Mouse (Mus musculus) cerebellum, postnatal 10 days (tissue): ENCODE measurements around the gene Tmtc2.
A peak's percentile ranks its signal among the peaks of the same experiment; 100 is the strongest.

Experiments
- DNase-seq, 2 experiments: peaks; one replicate each; pipeline ENCODE4 v3.0.0; 2021; ENCODE audit warnings: mixed read lengths in 2 of 2

Gene Tmtc2

DNA sequence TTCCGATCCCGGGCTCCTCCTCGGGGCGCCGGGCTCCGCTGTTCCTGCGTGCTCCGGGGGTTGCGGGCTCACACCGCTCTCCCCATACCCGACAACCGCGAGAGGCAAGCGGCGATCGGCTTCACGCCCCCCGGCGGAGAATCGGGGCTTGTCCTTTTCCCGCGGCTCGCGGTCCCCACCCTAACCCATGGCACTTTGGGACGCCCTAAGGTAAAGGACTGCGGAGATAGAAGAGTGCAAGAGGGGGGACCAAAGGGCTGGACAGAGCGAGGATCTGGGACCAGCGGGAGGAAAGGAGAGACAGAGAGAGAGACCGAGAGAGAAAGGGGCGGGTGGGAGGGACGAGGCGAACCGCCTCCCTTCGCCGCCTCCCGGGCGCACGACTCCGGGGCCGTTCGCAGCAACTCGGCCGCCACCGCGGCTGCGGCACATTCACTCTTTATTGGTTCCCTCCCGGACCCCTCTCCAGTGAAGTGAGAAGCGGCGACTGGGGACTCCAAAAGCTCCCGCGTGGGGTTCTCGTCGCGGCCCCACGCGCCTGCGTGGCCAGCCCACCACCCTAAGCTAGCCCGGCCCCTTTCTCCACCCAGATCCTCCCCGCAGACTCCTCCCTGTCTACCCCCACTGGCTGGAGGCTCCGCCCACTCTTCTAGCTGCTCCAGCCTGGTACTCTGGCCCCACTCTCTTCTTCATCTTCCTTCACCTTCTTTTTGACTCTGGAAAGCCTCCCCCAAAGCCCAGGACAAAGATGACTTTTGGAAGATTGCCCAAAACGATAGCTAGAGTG is at the start of gene Tmtc2:
TSS of gene Tmtc2 (minus strand) at position 544 of the 787 bp plus-strand sequence.
- peak; percentile 95 to 97 for DNase-seq

DNA sequence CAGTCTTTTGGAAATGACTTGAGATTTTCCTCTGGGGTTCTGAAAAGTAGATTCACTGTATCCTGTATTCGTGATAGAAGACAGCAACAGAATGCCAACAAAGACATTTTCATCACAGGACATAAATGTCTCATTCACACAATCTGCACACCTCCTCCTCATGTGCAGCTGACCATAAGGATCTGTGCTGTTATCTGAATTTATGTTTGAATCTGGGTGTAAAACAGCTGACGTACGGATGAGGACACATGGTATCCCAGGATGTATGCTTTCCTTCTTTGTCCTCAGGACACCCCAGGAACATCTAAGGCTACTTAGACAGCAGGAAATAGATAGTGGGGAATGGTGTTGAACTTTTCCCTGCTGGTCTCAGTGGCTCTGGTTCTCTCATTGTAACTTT is 37.9 kb upstream of the Tmtc2 start:
- DNase-seq: no peak

DNA sequence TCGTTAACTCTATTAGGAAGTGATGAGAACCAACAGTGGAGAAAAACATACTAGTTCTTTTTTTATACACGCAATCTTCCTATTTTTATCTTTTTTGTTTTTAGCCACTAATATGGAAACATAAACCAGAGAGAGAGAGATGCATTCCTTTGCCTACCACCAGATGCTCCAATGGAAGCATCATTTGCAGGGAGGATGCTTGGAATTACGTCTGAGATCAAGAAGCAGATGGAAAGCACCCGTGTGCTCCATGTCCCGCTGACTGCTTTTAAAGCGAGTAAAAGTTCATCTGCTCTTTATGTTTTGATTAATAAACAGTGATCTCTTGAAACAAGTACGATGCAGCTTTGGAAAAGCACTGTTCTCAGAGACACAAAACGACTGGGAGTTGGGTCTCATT is 24.6 kb upstream of the Tmtc2 start:
- DNase-seq: no peak

DNA sequence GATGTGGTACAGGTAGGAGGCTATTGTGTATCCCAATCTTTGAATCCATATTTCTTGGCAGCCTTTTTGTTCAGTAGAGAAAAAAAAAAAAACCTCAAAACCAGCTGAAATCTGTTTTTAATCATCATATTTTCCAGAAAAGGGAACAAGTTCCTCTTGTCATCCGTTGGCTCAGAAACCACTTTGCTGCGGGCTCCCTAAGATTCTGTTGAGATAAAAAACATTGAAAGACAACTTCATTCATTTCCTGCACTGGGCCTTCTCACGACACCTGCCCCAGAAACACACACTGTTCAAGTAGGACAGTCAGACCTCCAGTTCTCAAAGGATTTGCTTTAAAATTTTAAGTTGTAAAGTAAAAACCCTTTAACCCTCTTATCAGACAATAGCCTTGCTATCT is 23.0 kb upstream of the Tmtc2 start:
- no peak for DNase-seq

DNA sequence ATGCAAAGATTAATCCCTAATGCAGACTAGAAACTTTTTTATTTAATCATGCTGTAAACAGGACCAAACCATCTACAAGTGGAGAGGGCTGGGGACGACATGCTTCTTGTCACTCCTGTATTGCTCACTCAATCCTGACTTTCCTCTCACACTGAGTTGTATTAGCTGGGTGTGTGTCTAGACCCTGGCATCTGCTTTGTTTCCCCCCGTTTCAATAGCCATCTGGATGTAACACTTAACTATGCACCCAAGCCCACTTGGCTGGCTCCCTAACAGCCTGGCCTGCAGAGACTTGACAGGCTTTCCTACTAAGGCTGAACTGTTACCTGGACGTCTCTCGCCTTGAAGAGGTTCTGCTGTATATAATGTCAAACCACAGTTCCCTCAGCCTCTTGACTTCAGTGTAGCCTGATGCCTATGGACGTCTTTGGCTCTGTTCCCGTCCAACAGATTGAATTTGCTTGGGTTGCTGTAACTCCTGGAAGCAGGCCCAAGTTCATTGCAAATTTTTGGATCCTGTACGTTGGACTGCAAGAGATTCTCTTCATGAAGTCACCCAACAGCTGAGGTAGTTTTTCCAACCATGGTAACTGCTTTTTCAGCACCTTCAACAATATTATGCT is 21.3 kb upstream of the Tmtc2 start:
- peak; percentile 88 to 89 for DNase-seq

DNA sequence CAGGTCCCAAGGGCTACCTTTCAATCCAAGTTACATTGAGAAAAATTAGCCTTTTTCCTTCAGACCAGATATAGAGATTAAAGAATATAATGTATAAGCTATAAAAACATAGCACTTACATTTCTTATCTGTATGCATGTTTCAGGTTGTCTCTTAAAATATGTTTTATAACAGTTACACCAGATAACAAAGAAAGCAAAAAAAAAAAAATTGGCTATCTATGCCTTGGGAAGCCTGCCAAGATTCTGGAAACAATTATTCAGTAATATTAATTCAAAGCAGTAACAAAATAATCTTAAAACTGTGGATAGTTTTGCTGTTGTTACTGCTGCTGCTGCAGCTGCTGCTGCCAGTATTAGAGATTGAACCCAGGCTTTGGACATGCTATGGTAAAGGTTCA is 13.9 kb upstream of the Tmtc2 start:
- DNase-seq: no peak

DNA sequence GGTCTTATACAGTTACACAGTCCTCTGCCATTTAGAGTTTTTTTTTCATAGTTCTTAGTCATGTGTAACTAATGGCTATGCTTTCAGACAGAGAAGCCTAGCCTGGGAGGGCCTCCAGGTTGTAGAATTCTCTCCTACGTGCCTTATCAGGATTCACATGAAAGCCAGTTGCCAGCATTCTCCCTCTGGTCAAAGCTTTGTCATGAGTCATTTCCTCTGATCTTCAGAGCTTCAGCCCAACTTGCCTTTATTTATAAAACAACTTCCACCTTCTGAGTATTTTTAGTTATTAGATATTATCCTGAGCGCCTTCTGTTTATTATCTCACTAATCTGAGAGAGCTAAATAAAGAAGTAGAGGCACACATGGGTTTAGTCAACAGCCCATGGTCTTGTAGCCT is 5.1 kb upstream of the Tmtc2 start:
- DNase-seq: no peak

DNA sequence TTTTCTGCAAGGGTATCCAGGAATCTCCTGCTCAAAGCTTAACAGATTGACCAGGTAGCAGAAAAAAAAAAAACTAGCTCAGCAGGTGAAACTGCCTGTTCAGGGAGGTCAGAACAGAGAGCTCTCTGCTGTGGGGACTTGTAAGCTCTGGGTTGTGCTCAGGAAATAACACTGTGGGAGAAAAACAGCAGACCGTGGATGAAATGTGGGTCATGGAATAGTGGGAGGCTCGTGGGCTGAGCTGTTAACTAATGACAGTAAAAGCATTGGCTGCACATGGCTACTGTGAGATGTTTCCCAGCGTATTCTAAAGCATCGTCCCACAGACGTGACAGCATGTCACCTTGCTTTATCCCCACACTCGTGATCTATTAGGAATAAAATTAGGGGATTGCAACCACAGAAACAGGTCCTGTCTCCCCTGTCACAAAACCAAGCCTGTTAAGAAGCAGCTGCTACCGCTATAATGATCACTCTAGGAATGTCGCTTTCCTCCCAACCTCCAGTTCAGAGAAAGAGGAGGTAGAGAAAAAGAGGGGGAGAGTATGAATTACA is 4.1 kb upstream of the Tmtc2 start:
- DNase-seq: peak; percentile 58 to 62

DNA sequence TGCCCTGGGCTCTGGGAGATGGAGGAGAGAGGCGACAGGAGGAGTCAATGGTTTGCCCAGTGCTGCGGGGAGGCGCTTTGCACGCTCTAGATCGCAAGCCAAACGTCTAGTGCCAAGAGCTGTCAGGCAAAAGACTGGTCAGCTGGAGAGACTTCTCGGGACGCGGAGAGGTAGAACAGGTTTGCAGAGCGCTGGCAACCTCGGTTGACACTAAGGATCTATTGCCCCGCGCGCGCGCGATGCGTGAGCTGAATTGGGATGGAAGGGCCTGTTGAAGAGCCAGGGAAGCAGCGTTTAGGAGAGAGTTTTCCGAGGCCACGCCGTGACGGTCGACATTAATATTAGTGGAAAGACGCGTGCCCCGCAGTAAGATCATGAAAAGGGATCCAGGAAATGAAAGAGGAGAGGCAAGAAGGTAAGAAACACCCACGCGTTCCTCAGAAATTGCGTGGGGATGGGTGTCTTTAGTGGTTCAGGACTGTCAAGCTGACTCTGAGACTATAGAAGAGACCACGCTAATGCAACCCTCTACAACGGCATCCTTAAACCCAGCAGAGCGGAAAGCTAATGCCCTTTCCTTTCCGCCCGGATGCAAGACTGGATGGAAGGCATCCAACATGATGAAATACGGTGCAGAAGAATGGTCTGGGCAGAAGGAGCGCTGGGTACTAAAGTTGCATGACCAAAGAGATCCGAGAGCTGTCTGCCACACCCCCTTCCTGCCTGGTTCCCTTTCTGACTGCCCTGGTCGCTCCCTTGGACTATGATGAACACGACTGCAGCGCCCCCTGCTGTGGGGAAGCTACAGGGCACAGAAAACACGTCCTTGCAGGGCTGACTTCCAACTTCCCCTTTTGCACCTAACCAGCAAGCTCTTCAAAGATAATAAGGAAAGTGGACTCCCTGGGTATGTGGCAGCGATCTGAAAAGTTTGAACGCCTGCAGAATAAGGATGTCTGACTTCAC is 727 bp upstream of the Tmtc2 start:
- peak; percentile 98 to 99 for DNase-seq

DNA sequence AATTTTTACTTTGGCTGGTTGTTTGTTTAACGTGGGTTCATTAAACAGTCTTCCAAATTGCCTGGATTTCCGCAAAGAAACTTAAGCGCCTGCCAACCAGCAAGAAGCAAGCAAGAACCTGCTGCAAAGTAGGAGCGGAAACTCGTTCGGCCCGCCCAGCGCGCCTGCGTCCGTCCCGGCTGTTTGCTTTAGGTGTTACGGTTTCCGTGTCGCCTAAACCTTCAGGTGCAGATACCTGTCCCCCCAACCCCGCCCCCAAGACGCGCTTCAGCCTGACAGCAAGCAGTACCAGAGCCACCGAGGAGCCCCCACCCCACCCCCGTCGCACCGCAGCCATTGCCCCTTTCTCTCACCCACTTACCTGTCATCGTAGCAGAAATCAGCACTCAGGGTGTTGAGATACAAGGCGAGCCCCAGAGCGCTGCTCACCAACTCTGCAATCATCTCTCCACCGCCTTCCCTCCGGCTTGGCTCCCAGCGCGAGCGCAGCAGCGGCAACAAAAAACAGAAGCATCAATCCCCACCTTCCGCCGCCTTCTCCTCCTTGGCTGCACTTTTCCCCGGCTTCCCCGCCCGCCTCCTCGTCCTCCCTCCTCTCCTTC is 844 bp downstream of the Tmtc2 start:
- peak; percentile 74 to 78 for DNase-seq

DNA sequence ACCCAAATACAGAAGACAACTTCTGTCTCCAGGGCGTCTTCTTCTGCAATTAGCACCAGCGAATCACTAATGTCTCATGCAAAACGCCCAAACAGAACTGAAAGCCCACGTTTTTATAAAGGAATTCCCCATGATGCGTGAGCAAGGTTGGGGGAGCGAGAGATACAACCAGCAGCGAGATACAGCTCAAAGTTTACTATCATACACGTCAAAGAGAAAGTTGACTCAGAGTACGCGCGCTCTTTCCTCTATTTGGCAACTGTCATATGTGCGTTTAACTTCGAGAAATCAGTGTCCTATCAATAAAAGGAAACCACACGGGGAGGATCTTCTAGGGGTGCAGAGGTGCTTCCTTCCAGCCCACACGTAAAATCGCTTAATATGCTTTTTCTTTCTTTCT is 1.4 kb downstream of the Tmtc2 start:
- peak in 1 of 2 experiments; percentile 46 for DNase-seq

DNA sequence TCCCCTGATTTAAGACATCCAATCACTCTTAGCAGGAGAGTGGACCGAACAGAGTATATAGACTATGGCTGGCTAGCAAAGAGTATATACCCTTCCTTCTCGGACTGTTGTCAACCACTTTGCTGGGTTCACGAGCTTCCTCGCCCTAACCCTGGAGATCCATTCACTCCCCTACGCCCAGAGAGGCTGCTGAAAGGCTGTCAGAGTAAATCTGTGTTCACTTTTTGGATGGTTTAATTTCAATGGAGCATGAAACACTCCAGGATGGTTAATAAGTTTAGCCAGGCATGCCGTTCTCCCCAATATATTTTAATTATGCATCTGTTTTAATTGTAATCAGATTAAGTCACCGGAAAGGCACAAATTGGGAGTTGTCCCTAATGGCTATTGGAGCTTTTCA is 1.9 kb downstream of the Tmtc2 start:
- peak; percentile 53 to 56 for DNase-seq

DNA sequence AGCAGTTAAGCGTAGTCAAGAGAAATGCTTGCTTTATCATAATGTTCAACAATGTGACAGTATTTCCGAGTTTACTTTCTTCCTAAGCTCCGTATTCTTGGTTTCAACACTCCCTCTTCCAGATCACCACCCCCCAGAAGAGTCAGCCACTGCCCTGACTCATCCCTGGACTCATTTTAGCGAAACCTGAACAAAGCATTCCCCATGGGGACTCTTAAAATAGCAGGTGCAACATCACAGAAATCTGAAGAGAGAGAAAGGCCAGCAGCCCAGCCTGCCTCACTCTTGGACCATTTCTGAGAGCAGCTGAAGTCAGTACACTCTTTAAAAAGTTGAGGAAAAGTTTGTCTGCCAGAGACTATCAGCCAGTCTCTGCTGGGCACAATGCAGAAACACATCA is 2.4 kb downstream of the Tmtc2 start:
- peak in 1 of 2 experiments; percentile 41 for DNase-seq

DNA sequence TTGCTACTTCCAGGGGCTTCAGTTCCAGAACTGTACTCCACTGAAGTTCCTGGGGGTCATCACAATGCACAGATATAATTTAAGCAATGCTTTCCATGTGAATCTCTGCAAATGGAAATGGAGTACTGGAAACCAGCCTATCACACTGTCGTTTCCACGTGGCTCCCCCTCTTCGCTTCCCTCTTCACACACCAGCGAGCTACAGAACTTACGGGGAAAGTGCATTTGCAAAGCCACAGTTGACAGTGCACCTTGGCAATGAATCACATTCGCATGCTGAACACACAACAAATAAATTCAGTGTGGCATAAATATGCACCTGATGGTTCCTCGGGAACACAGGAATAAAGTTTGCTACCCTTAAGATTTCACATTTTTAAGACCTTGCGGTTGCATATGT is 3.2 kb downstream of the Tmtc2 start:
- peak; percentile 51 to 55 for DNase-seq

DNA sequence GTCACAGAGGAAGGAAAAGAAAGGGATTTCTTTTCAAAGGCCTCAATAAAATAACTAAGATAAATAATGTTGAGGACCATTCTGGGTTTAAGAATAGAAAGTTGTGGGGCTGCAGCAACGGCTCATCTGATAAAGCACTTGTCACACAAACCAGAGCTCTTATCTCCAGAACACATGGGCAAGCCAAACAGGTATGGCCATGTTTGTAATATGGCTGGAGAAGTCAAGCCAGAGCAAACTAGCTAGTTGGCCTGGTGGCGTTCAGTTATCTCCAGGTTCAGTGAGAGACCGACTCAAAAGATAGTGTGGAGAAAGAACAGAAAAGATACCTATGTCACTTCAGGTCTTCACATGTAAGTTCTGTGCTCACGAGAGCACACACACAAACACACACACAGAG is 4.7 kb downstream of the Tmtc2 start:
- DNase-seq: no peak

DNA sequence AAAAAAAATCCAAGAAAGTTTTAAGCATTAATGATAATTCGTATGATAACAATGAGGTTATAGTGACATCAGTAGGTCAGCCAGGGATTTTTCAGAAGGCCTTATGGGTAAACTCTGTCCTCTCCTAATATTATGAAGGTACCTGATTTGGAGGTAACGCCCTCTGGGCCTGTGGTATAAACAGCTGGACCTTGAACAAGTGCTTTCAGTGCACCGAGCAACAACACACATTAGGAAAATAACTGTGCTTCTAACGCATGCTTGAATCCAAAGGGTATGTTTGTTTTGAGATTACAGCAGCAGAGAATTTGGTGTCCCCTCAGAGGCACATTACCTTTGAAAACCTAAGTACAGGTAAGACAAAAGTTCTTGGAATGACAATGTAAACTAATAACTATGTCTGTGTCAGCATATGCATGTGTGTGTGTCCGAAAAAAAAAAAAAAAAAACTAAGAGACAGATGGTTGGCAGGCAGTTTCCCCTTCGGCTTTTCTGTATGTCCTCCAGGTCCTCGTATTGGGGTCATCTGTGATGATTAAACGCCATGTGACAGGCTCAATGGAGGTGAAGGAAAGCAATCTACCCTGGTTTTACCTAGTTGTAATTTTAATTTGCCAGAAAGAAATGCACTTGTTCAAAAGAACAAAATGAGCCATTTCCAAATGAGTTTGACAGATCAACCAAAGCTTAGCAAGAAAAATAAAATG is 6.3 kb downstream of the Tmtc2 start:
- peak; percentile 81 to 82 for DNase-seq

DNA sequence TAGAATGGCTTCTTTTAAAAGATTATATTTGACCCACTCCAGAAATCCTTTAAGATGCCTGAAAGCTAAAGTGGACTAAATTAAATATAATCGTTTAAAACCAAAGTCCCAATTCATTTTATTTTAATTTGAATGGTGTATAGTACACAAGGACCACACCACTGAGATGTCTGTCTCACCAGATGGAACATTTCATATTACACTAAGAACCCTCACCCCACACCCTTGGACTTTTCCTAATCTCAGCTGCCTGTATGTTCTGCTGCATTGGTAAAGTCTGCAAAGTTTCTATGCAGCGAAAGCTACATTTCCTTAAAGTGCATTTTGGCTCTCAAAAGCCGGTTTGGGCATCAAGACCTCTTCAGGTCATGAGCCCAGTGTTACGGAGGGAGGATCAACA is 12.7 kb downstream of the Tmtc2 start:
- no peak for DNase-seq

DNA sequence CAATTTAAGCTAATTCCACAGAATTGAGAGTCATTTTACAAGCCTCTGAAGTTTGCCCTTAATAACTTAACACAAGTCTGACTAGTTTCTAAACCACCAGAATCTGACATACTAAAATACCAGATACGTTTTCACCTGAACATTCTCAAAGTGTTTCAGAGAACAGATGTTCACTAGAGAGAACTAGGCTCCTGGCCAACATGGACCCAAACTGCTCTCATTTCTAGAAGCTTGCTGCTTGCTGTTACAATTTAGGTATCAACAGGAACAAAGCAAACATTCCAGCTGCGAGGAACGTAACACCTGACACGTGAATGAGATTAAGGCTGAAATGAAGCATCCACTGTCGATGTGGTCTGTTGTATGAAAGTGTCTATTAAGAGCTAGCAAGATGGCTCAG is 16.7 kb downstream of the Tmtc2 start:
- DNase-seq: peak in 1 of 2 experiments; percentile 36

DNA sequence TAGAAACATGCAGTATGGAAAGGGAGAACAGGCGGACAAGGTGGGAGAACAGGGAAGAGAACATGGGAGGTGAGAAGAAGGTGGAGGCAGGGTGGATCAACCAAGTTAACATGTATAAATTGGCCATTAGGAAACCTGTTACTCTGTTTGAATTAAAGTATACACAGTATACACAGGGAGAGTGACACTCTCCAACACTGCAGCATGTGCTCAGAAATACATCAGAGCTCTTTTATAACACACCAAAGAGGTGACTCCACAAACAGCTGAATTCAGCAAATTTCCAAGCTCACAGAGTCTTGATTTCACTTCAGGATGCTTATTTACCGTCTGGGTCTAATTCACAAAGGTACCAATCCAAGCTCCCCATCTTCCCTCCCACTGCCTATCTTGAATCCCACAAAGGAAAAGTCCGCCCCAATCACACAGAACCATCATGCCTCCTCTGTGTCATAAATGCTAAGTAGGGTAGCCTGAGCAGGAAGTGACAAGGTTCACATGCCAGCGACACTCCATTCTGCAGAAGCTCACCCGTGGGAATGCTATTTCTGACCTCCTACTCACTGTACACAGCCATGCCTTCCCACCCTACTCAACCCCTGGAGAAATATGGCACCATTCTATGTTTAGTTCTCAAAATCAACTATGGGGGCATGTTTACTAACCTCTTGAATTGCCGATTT is 17.2 kb downstream of the Tmtc2 start:
- no peak for DNase-seq

DNA sequence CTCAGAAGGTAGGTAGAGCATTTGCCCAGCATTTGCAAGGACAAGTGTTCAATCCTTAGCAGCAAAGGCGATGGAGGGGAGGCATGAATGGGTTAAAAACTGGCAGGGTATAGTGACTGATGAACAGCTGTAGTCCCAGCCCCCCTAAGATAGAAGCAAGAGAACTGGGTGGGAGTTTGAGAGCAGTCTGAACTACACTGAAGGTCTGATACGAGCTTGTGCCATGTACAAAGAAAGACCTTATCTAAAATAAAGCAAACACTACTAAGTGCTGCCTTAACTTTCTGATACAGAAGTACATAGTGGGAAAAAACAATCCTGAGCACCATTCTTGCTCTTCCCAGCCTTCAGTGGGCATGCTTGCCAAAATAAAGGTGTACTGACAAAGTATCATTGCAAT is 20.1 kb downstream of the Tmtc2 start:
- no peak for DNase-seq

DNA sequence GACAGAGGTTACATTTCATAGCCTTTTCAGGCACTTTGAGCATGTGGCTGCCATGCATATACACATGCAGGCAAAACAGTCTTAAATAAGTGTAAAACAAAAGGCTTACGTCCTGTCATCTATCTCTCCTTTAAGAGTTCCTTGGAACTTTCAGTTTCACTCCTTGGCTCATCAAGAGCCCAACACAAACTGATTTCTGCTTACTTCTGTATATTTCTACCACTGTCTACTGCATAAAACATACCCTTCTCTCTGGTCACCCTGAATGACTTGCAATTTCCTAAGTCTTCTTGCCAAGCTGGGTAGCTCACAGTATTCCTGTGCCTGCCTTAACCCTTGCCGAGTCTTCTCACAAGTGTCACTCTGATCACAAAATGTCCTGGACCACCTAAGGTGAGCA is 26.2 kb downstream of the Tmtc2 start:
- DNase-seq: no peak
